In genomic region chr8:20590117-20590997, GRCm38 (mm10) we compare ENCODE assay signal across 10 mouse cellular contexts. TPM values are rescaled to one million over a fixed set of nuclear protein-coding genes. Genes with fewer than 3 reads are reported as not detected.
DNase-seq lines count a peak whose midpoint lies in the region; ATAC-seq and TF ChIP-seq lines count a peak whose summit lies in the region.
"Not testable (repeated sequence)": the region's sequence is repeated elsewhere in the genome, so short reads cannot be mapped to it uniquely, and the experiment has no call there.
"Had no signal": no experiment of that assay in that cellular context is flagged by ENCODE, and none has a peak within 500 bp of the region (broad histone marks: within the 10 kb centered on the region; RNA-seq: fewer than 3 reads in every experiment).

No protein-coding gene starts in this region.

- TF ChIP-seq CTCF in layer of hippocampus, adult 2 months (conservative IDR thresholded peaks at IDR 0.05), result not testable (repeated sequence)

- ATAC-seq in forebrain, embryonic 14.5 days, result not testable (repeated sequence)

- H3K27ac ChIP-seq in forebrain, embryonic 14.5 days (ENCODE audit: low read depth, low read length); layer of hippocampus, adult 2 months: not testable (repeated sequence)

- not testable (repeated sequence) for H3K9ac ChIP-seq in forebrain, embryonic 14.5 days (ENCODE audit: low read length)

- H3K9me3 ChIP-seq in forebrain, embryonic 14.5 days (replicated peaks; ENCODE audit: control insufficient read depth, low read length), result not testable (repeated sequence)

- not testable (repeated sequence) for H3K27me3 ChIP-seq in forebrain, embryonic 14.5 days (replicated peaks; ENCODE audit: control insufficient read depth, insufficient read depth, low read length)

- H3K4me3 ChIP-seq in forebrain, embryonic 14.5 days (ENCODE audit: low read depth, low read length); layer of hippocampus, adult 2 months: not testable (repeated sequence)

- not testable (repeated sequence) for H3K4me2 ChIP-seq in forebrain, embryonic 14.5 days (ENCODE audit: low read length)

- not testable (repeated sequence) for H3K4me1 ChIP-seq in forebrain, embryonic 14.5 days (ENCODE audit: control insufficient read depth, insufficient read depth, low read length)

- WGBS in forebrain, embryonic 14.5 days, result 82% methylated on average over 3 of the region's 9 CpGs

- intact Hi-C loops in heart, postnatal 25 days (cut with DNase I), result not testable (repeated sequence)

- not testable (repeated sequence) for H3K36me3 ChIP-seq in forebrain, embryonic 14.5 days (ENCODE audit: control insufficient read depth, insufficient read depth, low read length)

- peak; percentile 1 for DNase-seq in CD4-positive helper T cell, adult 2 months (ENCODE audit: low read depth, low spot score)
- DNase-seq in c-Kit-negative CD71-positive TER-119-positive erythroid progenitor cells, embryonic 14.5 days (ENCODE audit: low read depth, low spot score), result peak; percentile 9
- DNase-seq in forebrain, embryonic 14.5 days (ENCODE audit: low spot score), result peak; percentile 0
- DNase-seq in heart, postnatal 25 days (ENCODE audit: low spot score), result peak; percentile 51
- peak; percentile 12 to 13 for DNase-seq in layer of hippocampus, adult 2 months (ENCODE audit: low spot score in 2 of 2)
- peak; percentile 45 for DNase-seq in lung, postnatal 10 days
- DNase-seq in right cerebral cortex, adult 18-20 months, result peak; percentile 30
- DNase-seq in thymus, postnatal 14 days, result peak; percentile 27

RNA-seq across cellular contexts. Expression of gene Gm21119, which starts 24.4 kb away (rescaled TPM):
- polyA plus RNA-seq in forebrain, embryonic 14.5 days (2014; fragmentation: Nextera tagmentation; extraction: Ambion mirVana), result 0.11 TPM in 1 of 2 replicates, not detected in the other
- under 1 TPM; 0.17 to 0.44 TPM for total RNA-seq in heart, postnatal 25 days (2021)
- total RNA-seq in layer of hippocampus, adult 2 months (2021), result 1 to 10 TPM in 1 of 2 experiments, under 1 TPM in 1; 0.88 to 1.2 TPM
- polyA plus RNA-seq: large intestine, adult 2 months; liver, embryonic 16.5 days had no signal

Comparison
In these comparisons a context has a peak if more than half of its experiments do, and no peak if none do; other contexts are left out.
1. DNase-seq: peak in every context shown above with its lines; median percentile 51 in heart, postnatal 25 days; 45 in lung, postnatal 10 days; 30 in right cerebral cortex, adult 18-20 months; 27 in thymus, postnatal 14 days; 12 in layer of hippocampus, adult 2 months; 9 in c-Kit-negative CD71-positive TER-119-positive erythroid progenitor cells, embryonic 14.5 days; 1 in CD4-positive helper T cell, adult 2 months; 0 in forebrain, embryonic 14.5 days.